Mouse (Mus musculus) ES-E14 (cell line): Measurements from ENCODE around the gene Orc2. TPM values are rescaled to one million over a fixed set of nuclear protein-coding genes. Genes with fewer than 3 reads are reported as not detected.
A peak's percentile ranks its signal among the peaks of the same experiment; 100 is the strongest.

ENCODE experiments used
- DNase-seq: peaks from one replicate; pipeline ENCODE4 v3.0.0-alpha.2; 2013; ENCODE audit warnings: low read depth, low spot score
- H3K27ac ChIP-seq: 2 replicates; pipeline ENCODE4 v1.5.1; 2012; ENCODE audit warnings: low read depth, mild to moderate bottlenecking, low read length, moderate library complexity, mixed read lengths; ENCODE audit not compliant: poor library complexity, insufficient read depth, severe bottlenecking
- H3K36me3 ChIP-seq: 2 replicates; pipeline ENCODE4 v1.6.1; 2012; ENCODE audit warnings: mild to moderate bottlenecking, low read length, moderate library complexity, mixed read lengths; ENCODE audit not compliant: control insufficient read depth, poor library complexity, insufficient read depth, severe bottlenecking
- H3K4me1 ChIP-seq, 2 experiments: fragments of 150-350 bp in 1 of 2; sonication (generic) in 1 of 2; 2 replicates each; pipeline ENCODE4 v1.6.1; 2012; ENCODE audit warnings: low read length in 2 of 2, mild to moderate bottlenecking in 1 of 2, mixed read lengths in 1 of 2; ENCODE audit not compliant: control insufficient read depth in 2 of 2, insufficient read depth in 2 of 2, poor library complexity in 1 of 2
- H3K4me3 ChIP-seq, 2 experiments: fragments of 150-350 bp in 1 of 2; sonication (generic) in 1 of 2; 2 replicates each; pipeline ENCODE4 v1.5.1; 2012; ENCODE audit warnings: low read length in 2 of 2, low read depth in 1 of 2, mild to moderate bottlenecking in 1 of 2, mixed read lengths in 1 of 2; ENCODE audit not compliant: insufficient read depth in 1 of 2, poor library complexity in 1 of 2, severe bottlenecking in 1 of 2
- H3K9ac ChIP-seq: 2 replicates; pipeline ENCODE4 v1.6.1; 2012; ENCODE audit warnings: low read depth, mild to moderate bottlenecking, low read length, mixed read lengths; ENCODE audit not compliant: poor library complexity, insufficient read depth, severe bottlenecking
- H3K9me3 ChIP-seq: fragments of 150-350 bp; sonication (generic); 2 replicates; pipeline ENCODE4 v1.6.1; 2012; ENCODE audit warnings: low read depth, mild to moderate bottlenecking, low read length; ENCODE audit not compliant: control insufficient read depth, insufficient read depth
- CHD2 ChIP-seq: IDR thresholded peaks from 2 replicates; pipeline ENCODE4 v1.6.1; 2014; ENCODE audit warnings: mild to moderate bottlenecking, low read depth, low read length, inconsistent platforms
- HCFC1 ChIP-seq: IDR thresholded peaks from 2 replicates; pipeline ENCODE4 v1.6.1; 2012; ENCODE audit warnings: low read length, inconsistent platforms, borderline replicate concordance; ENCODE audit not compliant: insufficient read depth
- MAFK ChIP-seq: IDR thresholded peaks from 2 replicates; pipeline ENCODE4 v1.6.1; 2014; ENCODE audit warnings: mild to moderate bottlenecking, low read depth, low read length, inconsistent platforms; ENCODE audit not compliant: insufficient read depth
- ZC3H11A ChIP-seq: IDR thresholded peaks from 2 replicates; pipeline ENCODE4 v1.6.1; 2012; ENCODE audit warnings: low read depth, mild to moderate bottlenecking, inconsistent platforms, low read length, borderline replicate concordance
- ZNF384 ChIP-seq: IDR thresholded peaks from 2 replicates; pipeline ENCODE4 v1.6.1; 2012; ENCODE audit warnings: low read depth, low read length, inconsistent platforms
- in situ Hi-C, 2 experiments: fragments of 600-800 bp; cut with MboI; formaldehyde crosslinking; loops; one replicate each; pipeline ENCODE4 v1.15.1; 2025; ENCODE audit warnings: low sequenced_read_pairs in 2 of 2, inconsistent platforms in 1 of 2; ENCODE audit not compliant: unreplicated experiment in 2 of 2
- total RNA-seq: library from RNA; depleted of rRNA; stranded (reverse); fragments of 300-350 nt; gene quantifications from 2 replicates; pipeline ENCODE4 v1.2.3, GENCODE M21; 2012; rRNA removed

Gene Orc2
- total RNA-seq, 1 experiment: 71.3 TPM

DNA sequence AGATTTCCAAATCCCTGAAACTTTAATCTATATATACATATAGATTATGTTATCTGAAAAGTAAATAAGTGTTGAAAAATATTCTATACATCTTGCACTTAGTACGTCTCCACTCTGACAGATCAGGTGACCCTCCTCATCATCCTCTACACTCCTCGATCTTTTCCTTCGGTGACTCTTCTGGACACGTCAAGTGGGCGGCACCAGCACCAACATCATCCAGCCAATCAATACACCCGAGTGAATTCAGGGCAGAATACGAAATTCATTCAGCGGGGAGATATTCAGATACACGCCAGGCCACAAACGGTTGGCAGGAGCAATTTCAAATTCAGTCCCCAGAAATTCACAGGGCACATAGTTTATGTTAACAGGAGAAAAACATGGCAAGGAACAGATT, 84.9 kb downstream of the Orc2 start:
- in situ Hi-C loops: loop anchor here in 1 of 2 experiments (25.0 kb wide), 1 partner anchor 1292 kb away; no protein-coding TSS in a partner anchor
- H3K9me3 ChIP-seq: no peaks in the 10 kb centered on the region
- peaks cover 31% of the 10 kb centered on the region for H3K36me3 ChIP-seq
- no peak overlapping the region for H3K4me3 ChIP-seq
- no peak overlapping the region for H3K9ac ChIP-seq
- peaks cover 4 to 5% of the 10 kb centered on the region in 2 experiments; a peak in 3 of 4 replicates for H3K4me1 ChIP-seq
- no peak overlapping the region for H3K27ac ChIP-seq
- TF ChIP-seq HCFC1 (no peak), ZNF384 (no peak), CHD2 (no peak), ZC3H11A (no peak), MAFK (no peak)
- no peak for DNase-seq

DNA sequence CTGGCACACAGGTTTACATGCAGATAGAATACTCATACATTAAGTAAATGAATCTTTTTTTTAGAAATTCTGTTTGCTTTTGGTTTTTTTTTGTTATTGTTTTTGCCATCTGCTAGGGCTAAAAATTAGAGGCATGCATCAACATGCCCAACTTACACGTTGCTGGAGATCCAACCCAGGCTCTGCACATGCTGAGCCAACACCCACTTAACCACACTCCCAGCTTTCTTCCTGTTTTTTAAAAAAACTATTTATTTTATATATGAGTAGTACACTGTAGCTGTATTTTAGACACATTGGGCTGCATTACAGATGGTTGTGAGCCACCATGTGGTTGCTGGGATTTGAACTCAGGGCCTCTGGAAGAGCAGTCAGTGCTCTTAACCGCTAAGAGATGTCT, 88.9 kb downstream of the Orc2 start:
- in situ Hi-C loops: loop anchor here in 1 of 2 experiments (25.0 kb wide), 1 partner anchor 1296 kb away; no protein-coding TSS in a partner anchor
- no peak overlapping the region for H3K4me3 ChIP-seq
- peaks cover 40% of the 10 kb centered on the region for H3K36me3 ChIP-seq
- H3K9ac ChIP-seq: no peak overlapping the region
- H3K9me3 ChIP-seq: no peaks in the 10 kb centered on the region
- H3K27ac ChIP-seq: no peak overlapping the region
- H3K4me1 ChIP-seq: no peaks in the 10 kb centered on the region
- DNase-seq: no peak
- TF ChIP-seq HCFC1 (no peak), ZNF384 (no peak), CHD2 (no peak), MAFK (no peak), ZC3H11A (no peak)

DNA sequence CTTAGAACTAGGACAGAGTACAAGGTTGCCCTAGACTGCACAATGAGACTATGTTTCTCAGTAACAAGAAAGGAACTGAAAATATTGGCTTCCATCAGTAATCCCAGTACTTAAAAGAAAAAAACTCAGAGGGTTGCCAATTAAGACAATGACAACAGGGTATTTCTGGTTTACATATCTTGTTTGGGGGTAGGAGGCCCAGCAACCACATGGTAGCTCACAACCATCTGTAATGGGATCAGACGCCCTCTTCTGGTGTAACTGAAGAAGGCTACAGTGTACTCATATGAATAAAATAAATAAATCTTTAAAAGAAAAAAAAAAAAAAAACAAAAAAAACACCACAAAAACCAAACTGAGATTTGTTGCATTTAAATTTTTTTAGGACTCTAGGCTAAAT, 89.5 kb downstream of the Orc2 start:
- no peaks in the 10 kb centered on the region for H3K9me3 ChIP-seq
- no peak for DNase-seq
- no peaks in the 10 kb centered on the region for H3K4me1 ChIP-seq
- in situ Hi-C loops: loop anchor here in 1 of 2 experiments (25.0 kb wide), 1 partner anchor 1297 kb away; no protein-coding TSS in a partner anchor
- no peak overlapping the region for H3K27ac ChIP-seq
- TF ChIP-seq MAFK (no peak), ZNF384 (peak; percentile 66; the same call in 1 of the 2 replicates)
- peaks cover 42% of the 10 kb centered on the region for H3K36me3 ChIP-seq
- no peak overlapping the region for H3K4me3 ChIP-seq
- no peak overlapping the region for H3K9ac ChIP-seq

Other genes with a start within 250 kb of the Orc2 start
- 0.04 TPM in 1 of 2 replicates, not detected in the other for gene Aox2, start 226.8 kb downstream of the Orc2 start, total RNA-seq
- 101 and 167 TPM in 2 replicates for gene Bzw1, start 112.2 kb downstream of the Orc2 start, total RNA-seq
- 137 and 181 TPM in 2 replicates for gene Clk1, start 81.0 kb downstream of the Orc2 start, total RNA-seq
- 26.6 and 32.7 TPM in 2 replicates for gene Nif3l1, start 60.0 kb downstream of the Orc2 start, total RNA-seq
- gene Ppil3, start 59.6 kb downstream of the Orc2 start, total RNA-seq: 30.1 and 48.5 TPM in 2 replicates
- gene Fam126b, start 81.2 kb upstream of the Orc2 start, total RNA-seq: 17.6 and 22.7 TPM in 2 replicates
- gene Ndufb3, start 81.3 kb upstream of the Orc2 start, total RNA-seq: 120 and 124 TPM in 2 replicates
- 0.22 TPM in 1 of 2 replicates, not detected in the other for gene Als2cr12, start 190.9 kb upstream of the Orc2 start, total RNA-seq
- 12.9 and 16.4 TPM in 2 replicates for gene Cflar, start 206.4 kb upstream of the Orc2 start, total RNA-seq